Mouse (Mus musculus): ENCODE measurements around the gene Cd151.

Gene Cd151

GRCm38 (mm10) chr7:141475805-141476158, 8.6 kb downstream of the Cd151 start:
- DNase-seq = no peak

DNA sequence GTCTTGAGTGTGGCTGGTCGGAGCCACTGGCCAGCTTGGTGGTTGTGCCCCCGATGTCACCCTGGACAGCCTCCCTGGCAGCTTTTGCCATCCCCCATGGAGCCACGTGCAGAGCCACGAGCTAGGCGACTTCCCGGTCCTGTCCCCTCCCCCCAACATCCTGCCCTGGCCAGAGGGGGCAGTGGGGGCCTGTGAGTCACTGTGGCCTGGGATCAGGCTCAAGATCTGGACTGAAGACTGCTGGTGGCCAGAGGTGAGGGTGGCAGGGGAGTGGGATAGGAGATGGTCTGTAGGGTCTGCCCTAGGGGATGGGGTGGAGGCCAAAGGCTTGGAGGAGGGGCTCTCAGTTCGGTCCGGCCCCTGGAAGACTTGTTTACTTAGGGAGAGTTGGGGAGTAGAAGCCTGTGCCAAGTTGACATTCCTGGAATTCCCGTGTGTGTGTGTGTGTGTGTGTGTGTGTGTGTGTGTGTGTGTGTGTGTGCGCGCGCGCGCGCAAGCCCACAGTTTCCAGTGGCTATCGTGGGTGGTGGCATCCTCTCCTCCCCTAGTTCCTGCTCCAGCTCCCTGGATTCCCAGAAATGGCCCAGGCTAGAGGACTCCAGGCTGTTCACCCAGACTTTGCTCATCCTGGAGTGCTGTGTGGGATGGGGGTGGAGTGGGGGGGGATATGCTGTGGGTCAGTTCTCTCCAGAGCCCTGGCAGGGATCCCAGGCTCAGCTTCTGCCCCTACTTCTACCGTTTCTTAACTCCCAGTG, 9.2 kb downstream of the Cd151 start:
- no peak for DNase-seq

- no peak for DNase-seq
These were observed 9.8 kb downstream of the Cd151 start for GRCm38 (mm10) chr7:141476981-141477370.

DNA sequence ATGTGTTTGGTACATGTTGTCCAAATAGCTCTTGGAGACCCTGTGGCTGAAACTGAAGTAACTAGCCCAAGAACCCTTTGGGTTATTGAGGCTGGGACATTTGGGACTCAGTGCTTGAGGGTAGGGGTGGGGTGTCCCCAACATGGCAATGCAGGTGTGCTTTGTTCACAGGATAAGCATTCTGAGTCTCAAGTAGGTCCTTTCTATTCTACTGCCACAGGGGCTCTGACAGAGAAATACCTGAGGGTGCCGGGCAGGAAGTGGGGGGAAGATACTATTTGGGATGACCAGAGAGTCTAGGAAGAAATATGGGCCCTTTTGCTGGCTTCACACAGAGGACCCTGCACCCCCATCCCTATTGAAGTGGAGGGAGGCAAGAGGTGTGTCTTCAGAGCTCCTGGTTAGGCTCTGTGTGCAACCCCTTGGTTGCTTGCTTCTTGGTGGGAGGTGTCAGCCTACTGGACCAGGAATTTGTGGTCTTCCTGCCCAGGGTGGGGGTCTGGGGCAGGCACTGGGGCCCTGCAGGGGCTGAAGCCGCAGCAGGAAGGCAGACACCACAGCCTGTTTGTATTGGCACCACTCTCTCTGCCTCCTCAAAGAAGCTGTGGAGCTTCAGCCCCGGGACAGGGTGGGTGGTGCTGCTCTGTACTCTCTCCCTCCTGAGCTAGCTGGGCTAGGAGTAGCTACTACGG, 10.5 kb downstream of the Cd151 start:
- no peak for DNase-seq

- DNase-seq = no peak
These were observed 11.1 kb downstream of the Cd151 start for GRCm38 (mm10) chr7:141478270-141478748.

- DNase-seq = no peak
These were observed 13.8 kb downstream of the Cd151 start for GRCm38 (mm10) chr7:141480842-141481497.

GRCm38 (mm10) chr7:141481498-141482401, 14.6 kb downstream of the Cd151 start:
- DNase-seq = peak; percentile 68

DNA sequence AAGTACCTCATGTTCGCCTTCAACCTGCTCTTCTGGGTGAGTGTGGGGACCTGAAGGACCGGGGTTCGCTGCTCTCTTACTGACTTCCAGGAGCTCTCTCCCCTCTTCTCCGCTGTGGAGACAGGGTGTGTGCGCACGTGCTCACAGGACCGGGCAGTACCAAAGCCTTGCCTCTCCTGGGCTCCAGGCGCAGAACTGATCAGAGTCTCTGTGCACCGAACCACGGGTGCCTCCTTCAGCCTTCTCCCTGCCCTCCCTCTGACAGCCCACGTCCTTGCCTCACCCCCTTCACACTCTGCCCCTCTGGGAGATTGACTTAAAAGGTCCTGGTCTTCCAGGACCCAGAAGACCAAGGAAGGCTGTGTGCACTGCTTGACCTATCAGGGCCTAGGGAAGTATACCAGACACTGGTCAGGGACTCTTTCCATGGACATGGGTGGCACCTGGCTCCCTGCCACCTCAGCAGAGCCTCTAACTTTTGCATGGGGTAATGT, 15.4 kb downstream of the Cd151 start:
- DNase-seq = no peak

DNA sequence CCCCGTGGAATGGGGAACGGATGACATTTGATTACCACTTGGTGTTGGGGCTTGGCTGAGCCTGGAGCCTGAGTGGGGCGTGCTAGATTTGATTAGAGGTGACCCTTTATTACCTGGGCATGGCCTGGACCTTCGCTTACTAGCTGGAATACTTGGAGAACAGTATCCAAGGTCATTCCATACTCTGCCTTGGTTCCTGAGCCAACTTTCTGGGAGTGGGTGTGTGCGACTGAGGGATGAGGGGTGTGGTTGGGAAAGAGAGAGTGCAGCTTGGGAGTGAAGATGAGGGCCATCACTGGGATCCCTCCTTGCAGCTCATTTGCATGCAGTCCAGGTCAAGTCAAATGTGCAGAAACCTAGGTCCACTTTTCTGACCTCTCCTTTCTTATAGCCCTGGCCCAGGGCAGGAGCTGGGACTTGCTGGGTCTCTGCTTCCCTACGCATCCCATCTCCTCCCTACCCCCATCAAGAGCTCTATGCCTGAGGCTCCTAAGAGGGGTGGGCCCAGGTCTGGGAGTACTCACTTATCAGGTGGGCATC, 16.0 kb downstream of the Cd151 start:
- no peak for DNase-seq

DNA sequence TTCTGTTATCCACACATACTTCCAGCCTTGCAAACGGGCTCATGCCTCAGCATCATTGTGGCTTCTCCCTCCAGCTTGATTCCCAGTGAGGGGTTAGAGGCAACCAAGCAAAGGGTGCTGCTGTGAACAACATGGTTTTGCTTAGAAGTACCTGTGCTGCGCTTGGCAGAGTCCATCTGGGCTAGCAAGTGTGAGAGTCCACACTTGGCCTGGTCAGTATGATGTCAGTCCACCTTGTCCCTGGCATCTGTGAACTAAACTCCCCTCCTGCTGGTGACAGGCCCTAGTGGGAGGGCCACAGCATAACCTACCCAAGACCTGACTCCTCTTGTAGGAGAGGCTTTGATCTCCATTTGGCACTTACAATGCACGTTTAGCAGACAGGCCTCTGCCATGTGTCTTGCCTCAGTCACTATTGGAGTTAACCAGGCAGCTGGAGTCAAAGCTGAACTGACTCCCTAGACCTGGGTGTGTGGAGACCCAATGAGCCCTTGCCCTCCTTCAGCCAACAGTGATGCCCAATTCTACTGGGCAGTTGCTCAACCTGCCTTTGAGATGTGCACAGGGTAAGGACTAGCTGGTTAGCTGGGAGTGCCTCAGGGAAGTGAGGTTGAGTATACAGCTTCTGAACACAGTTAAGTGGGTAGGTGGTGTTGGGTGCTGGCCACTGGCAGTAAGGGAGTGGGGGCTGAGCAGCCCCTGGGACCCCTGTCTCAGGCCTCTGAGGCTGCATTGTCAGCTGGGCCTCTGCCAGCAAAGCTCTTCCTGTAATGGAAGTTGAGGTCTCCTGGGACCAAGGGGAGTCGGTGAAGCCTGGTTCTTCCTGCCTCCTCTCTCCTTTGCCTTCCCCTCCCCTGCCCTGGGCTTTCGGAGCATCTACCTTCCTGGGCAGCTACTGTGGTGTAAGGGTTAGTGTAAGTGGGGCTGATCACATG, 17.3 kb downstream of the Cd151 start:
- DNase-seq = no peak

DNA sequence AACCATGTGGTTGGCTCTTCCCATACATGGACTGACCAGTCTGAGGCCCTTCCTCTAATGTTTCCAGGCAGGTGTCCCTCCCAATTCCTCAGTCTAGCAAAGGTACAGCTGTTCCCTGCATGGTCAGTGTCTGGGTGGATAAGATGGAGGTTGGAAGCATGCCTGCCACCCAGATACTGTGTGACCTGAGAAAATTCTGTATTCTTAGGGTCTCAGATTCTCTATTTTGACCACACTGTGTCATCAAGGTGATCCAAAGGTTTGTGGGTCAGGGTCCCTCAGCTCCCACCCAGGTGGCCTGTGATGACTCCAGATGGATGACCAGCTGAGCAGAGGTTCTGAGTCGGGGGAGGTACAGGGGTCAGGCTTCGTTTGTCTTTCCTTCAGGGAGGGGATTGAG, 18.0 kb downstream of the Cd151 start:
- no peak for DNase-seq

GRCm38 (mm10) chr7:141485606-141486005, 18.4 kb downstream of the Cd151 start:
- DNase-seq = no peak

- no peak for DNase-seq
These were observed 19.0 kb downstream of the Cd151 start for GRCm38 (mm10) chr7:141486239-141486638.

GRCm38 (mm10) chr7:141487141-141487540, 19.9 kb downstream of the Cd151 start:
- DNase-seq = no peak

- no peak for DNase-seq
These were observed 24.0 kb downstream of the Cd151 start for GRCm38 (mm10) chr7:141491151-141491550.

GRCm38 (mm10) chr7:141492738-141493137, 25.5 kb downstream of the Cd151 start:
- DNase-seq = no peak

DNA sequence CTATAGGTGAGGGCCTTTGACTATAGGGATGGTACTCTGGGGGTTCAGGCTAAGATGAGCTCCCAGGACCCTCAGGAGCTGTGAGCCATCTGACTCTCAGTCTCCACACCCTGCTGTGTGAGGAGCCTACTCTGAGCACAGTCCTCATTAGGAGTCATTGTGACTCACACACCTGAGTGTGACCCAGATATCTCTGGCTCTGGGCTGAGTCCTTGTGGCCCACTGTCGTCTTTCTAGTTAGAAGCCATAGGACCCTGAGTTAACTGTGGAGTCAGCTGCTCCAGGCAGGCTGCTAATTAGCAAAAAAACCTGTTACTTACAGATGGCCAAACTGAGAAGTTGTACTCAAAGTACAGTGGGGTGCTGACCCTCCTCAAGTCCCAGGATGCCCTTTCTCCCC, 26.5 kb downstream of the Cd151 start:
- DNase-seq = no peak

- no peak for DNase-seq
These were observed 28.2 kb downstream of the Cd151 start for GRCm38 (mm10) chr7:141495379-141495778.

- no peak for DNase-seq
These were observed 28.7 kb downstream of the Cd151 start for GRCm38 (mm10) chr7:141495940-141496339.

- DNase-seq = no peak
These were observed 30.4 kb downstream of the Cd151 start for GRCm38 (mm10) chr7:141497600-141497999.

Data from right cerebral cortex, postnatal 4 days (tissue).